20 mouse cellular contexts compared by ENCODE assay signal in genomic region chr4:63267121-63267520, GRCm38 (mm10).
"Had no signal": no experiment of that assay in that cellular context is flagged by ENCODE, and none has a peak within 500 bp of the region (broad histone marks: within the 10 kb centered on the region; RNA-seq: fewer than 3 reads in every experiment).

No protein-coding gene starts in this region.

- H3K9ac ChIP-seq: limb, embryonic 13.5 days; liver, embryonic 12.5 days; liver, embryonic 15.5 days; lung, embryonic 15.5 days; midbrain, embryonic 13.5 days; neural tube, embryonic 13.5 days had no signal

- H3K36me3 ChIP-seq: liver, embryonic 15.5 days; midbrain, embryonic 10.5 days; midbrain, embryonic 13.5 days; neural tube, embryonic 13.5 days had no signal

- H3K9me3 ChIP-seq: limb, embryonic 10.5 days; limb, embryonic 13.5 days; liver, embryonic 12.5 days; liver, embryonic 15.5 days; lung, embryonic 15.5 days; megakaryocyte, embryonic 14.5 days; midbrain, embryonic 10.5 days; midbrain, embryonic 13.5 days; neural tube, embryonic 13.5 days had no signal

- H3K4me1 ChIP-seq: liver, embryonic 12.5 days; liver, embryonic 15.5 days; lung, embryonic 15.5 days; megakaryocyte, embryonic 14.5 days had no signal

- H3K4me3 ChIP-seq: limb, embryonic 10.5 days; limb, embryonic 13.5 days; liver, embryonic 12.5 days; liver, embryonic 15.5 days; lung, embryonic 15.5 days; megakaryocyte, embryonic 14.5 days; midbrain, embryonic 10.5 days; midbrain, embryonic 13.5 days; myocyte; neural tube, embryonic 13.5 days had no signal

- H3K4me2 ChIP-seq: limb, embryonic 13.5 days; liver, embryonic 12.5 days; liver, embryonic 15.5 days; lung, embryonic 15.5 days; midbrain, embryonic 13.5 days; neural tube, embryonic 13.5 days had no signal

- H3K27ac ChIP-seq: limb, embryonic 10.5 days; limb, embryonic 13.5 days; liver, embryonic 12.5 days; liver, embryonic 15.5 days; lung, embryonic 15.5 days; midbrain, embryonic 10.5 days; midbrain, embryonic 13.5 days; neural tube, embryonic 13.5 days had no signal

- ATAC-seq: liver, embryonic 12.5 days; midbrain, embryonic 13.5 days; midbrain, embryonic 16.5 days had no signal

- DNase-seq: kidney, postnatal 14 days; kidney, postnatal 4 days; layer of hippocampus, adult 9-11 months; liver; lung, adult 18-20 months; lung, postnatal 10 days; lung, postnatal 36 days; thymus, adult 18-20 months; thymus, postnatal 36 days had no signal

- H3K27me3 ChIP-seq: limb, embryonic 13.5 days; liver, embryonic 12.5 days; liver, embryonic 15.5 days; lung, embryonic 15.5 days; midbrain, embryonic 13.5 days; neural tube, embryonic 13.5 days had no signal
